Mouse (Mus musculus) spleen, postnatal 0 days (tissue): ENCODE results near the gene Olfr419. TPM values are rescaled to one million over a fixed set of nuclear protein-coding genes. Genes with fewer than 3 reads are reported as not detected.

Experiments
- polyA plus RNA-seq: library from polyadenylated mRNA; unstranded; fragments of >200 nt; fragmentation: Nextera tagmentation; extraction: Ambion mirVana; gene quantifications from 2 replicates; pipeline ENCODE4 v1.2.1, GENCODE M21; 2015

Gene Olfr419
- 0.25 and 0.30 TPM in 2 replicates for polyA plus RNA-seq

GRCm38 (mm10) chr1:174251961-174252360, at the start of gene Olfr419:
Gene Olfr419, minus strand, starts transcription at chr1:174252061.

Other genes with a start within 250 kb of the Olfr419 start
- gene Ifi205, start 220.3 kb downstream of the Olfr419 start, polyA plus RNA-seq = 2.0 and 5.2 TPM in 2 replicates
- 0.24 and 0.26 TPM in 2 replicates for gene Olfr433, start 211.4 kb downstream of the Olfr419 start, polyA plus RNA-seq
- not detected in 2 replicates for gene Olfr432, start 202.9 kb downstream of the Olfr419 start, polyA plus RNA-seq
- gene Olfr430, start 185.5 kb downstream of the Olfr419 start, polyA plus RNA-seq = not detected in 2 replicates
- gene Olfr429, start 167.7 kb downstream of the Olfr419 start, polyA plus RNA-seq = not detected in 2 replicates
- not detected in 2 replicates for gene Olfr427, start 155.2 kb downstream of the Olfr419 start, polyA plus RNA-seq
- not detected in 2 replicates for gene Olfr231, start 130.9 kb downstream of the Olfr419 start, polyA plus RNA-seq
- gene Olfr424, start 120.5 kb downstream of the Olfr419 start, polyA plus RNA-seq = 0.08 TPM in 1 of 2 replicates, not detected in the other
- gene Olfr420, start 96.4 kb downstream of the Olfr419 start, polyA plus RNA-seq = 0.24 and 0.75 TPM in 2 replicates
- gene Spta1, start 79.3 kb downstream of the Olfr419 start, polyA plus RNA-seq = 20.5 and 22.8 TPM in 2 replicates
- not detected in 2 replicates for gene Mptx1, start 78.5 kb upstream of the Olfr419 start, polyA plus RNA-seq
- 0.02 TPM in 1 of 2 replicates, not detected in the other for gene Olfr417, start 113.1 kb upstream of the Olfr419 start, polyA plus RNA-seq
- gene Olfr248, start 139.0 kb upstream of the Olfr419 start, polyA plus RNA-seq = not detected in 2 replicates
- gene Olfr414, start 172.0 kb upstream of the Olfr419 start, polyA plus RNA-seq = 0.13 TPM in 1 of 2 replicates, not detected in the other
- not detected in 2 replicates for gene Olfr220, start 190.0 kb upstream of the Olfr419 start, polyA plus RNA-seq
- 0.11 and 0.16 TPM in 2 replicates for gene Fmn2, start 249.8 kb upstream of the Olfr419 start, polyA plus RNA-seq